In the genomic region with DNA sequence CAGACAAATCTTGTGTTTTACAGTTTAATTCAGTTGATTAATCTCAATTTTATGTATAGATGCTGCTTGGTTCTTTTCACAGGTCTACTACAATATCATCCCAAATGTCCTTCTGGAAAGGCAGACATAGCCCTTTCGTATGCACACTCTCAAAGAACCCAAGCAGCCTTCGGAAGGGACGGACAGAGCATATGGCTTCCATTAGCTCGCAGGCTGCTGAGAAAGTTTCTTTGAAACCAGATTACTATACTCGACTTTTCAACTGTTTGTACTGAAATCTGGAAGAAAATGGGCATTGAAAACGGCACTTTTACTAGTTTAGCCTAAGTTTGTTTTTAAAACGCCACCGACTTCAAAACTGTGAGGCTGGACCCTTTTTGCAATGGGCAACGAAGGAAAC, we compare ENCODE assay signal across 21 mouse cellular contexts.
DNase-seq lines count a peak whose midpoint lies in the region; ATAC-seq lines count a peak whose summit lies in the region.
"Had no signal": no experiment of that assay in that cellular context is flagged by ENCODE, and none has a peak within 500 bp of the region (broad histone marks: within the 10 kb centered on the region; RNA-seq: fewer than 3 reads in every experiment).

No protein-coding gene starts in this region.

- no peak for ATAC-seq in hindbrain, embryonic 13.5 days (ENCODE audit: low FRiP score)
- ATAC-seq in embryonic facial prominence, embryonic 11.5 days (replicated peaks; ENCODE audit: insufficient number of reproducible peaks, low FRiP score, low TSS enrichment, low read depth) = no peak
- no peak for ATAC-seq in limb, embryonic 15.5 days (ENCODE audit: insufficient number of reproducible peaks, low FRiP score, low TSS enrichment, low read depth)
- no peak for ATAC-seq in forebrain, embryonic 15.5 days (replicated peaks)
- ATAC-seq: forebrain, embryonic 13.5 days; inflammation-experienced regulatory T-cells, adult 6 months; liver, postnatal 0 days had no signal

- H3K9me3 ChIP-seq in hindbrain, embryonic 13.5 days = no peaks in the 10 kb centered on the region
- no peaks in the 10 kb centered on the region for H3K9me3 ChIP-seq in hindbrain, embryonic 10.5 days
- H3K9me3 ChIP-seq in embryonic facial prominence, embryonic 11.5 days (replicated peaks; ENCODE audit: control insufficient read depth, low read length) = no peaks in the 10 kb centered on the region
- no peaks in the 10 kb centered on the region for H3K9me3 ChIP-seq in limb, embryonic 15.5 days
- H3K9me3 ChIP-seq in forebrain, embryonic 15.5 days = no peaks in the 10 kb centered on the region
- H3K9me3 ChIP-seq: forebrain, embryonic 13.5 days; heart, embryonic 10.5 days; megakaryocyte, embryonic 14.5 days; neural tube, embryonic 12.5 days had no signal

- no peak overlapping the region for H3K4me3 ChIP-seq in hindbrain, embryonic 13.5 days
- no peak overlapping the region for H3K4me3 ChIP-seq in hindbrain, embryonic 10.5 days
- H3K4me3 ChIP-seq in embryonic facial prominence, embryonic 11.5 days (ENCODE audit: low read depth, low read length) = no peak overlapping the region
- H3K4me3 ChIP-seq in limb, embryonic 15.5 days = no peak overlapping the region
- H3K4me3 ChIP-seq in forebrain, embryonic 15.5 days = no peak overlapping the region
- H3K4me3 ChIP-seq: erythroblast, embryonic 14.5 days; forebrain, embryonic 13.5 days; heart, embryonic 10.5 days; megakaryocyte, embryonic 14.5 days; neural tube, embryonic 12.5 days had no signal

- 81% methylated on average over 9 of the region's 9 CpGs for WGBS in hindbrain, embryonic 13.5 days
- 72% methylated on average over 9 of the region's 9 CpGs for WGBS in hindbrain, embryonic 10.5 days
- WGBS in embryonic facial prominence, embryonic 11.5 days = 24% methylated on average over 9 of the region's 9 CpGs
- WGBS in limb, embryonic 15.5 days = 27% methylated on average over 9 of the region's 9 CpGs
- 82% methylated on average over 9 of the region's 9 CpGs for WGBS in forebrain, embryonic 15.5 days

- no peaks in the 10 kb centered on the region for H3K27me3 ChIP-seq in hindbrain, embryonic 13.5 days
- H3K27me3 ChIP-seq in hindbrain, embryonic 10.5 days (ENCODE audit: insufficient read depth, poor library complexity, severe bottlenecking) = no peaks in the 10 kb centered on the region
- no peaks in the 10 kb centered on the region for H3K27me3 ChIP-seq in embryonic facial prominence, embryonic 11.5 days (ENCODE audit: control insufficient read depth, insufficient read depth, low read length)
- no peaks in the 10 kb centered on the region for H3K27me3 ChIP-seq in limb, embryonic 15.5 days
- no peaks in the 10 kb centered on the region for H3K27me3 ChIP-seq in forebrain, embryonic 15.5 days
- H3K27me3 ChIP-seq: forebrain, embryonic 13.5 days; megakaryocyte, embryonic 14.5 days; neural tube, embryonic 12.5 days had no signal

- DNase-seq in hindbrain, embryonic 10.5 days (ENCODE audit: low spot score) = no peak
- DNase-seq in embryonic facial prominence, embryonic 11.5 days (ENCODE audit: low spot score) = peak; percentile 85
- DNase-seq in hindlimb bud, embryonic 11.5 days (ENCODE audit: extremely low spot score, low read depth, low spot score) = peak; percentile 24
- DNase-seq in kidney, adult 9 months = no peak
- DNase-seq: adrenal gland, postnatal 36 days; cerebellum, adult 9-11 months; kidney, adult 2 months; kidney, postnatal 10 days; liver, postnatal 0 days; lung, postnatal 36 days; midbrain, embryonic 14.5 days had no signal

- H3K9ac ChIP-seq in hindbrain, embryonic 13.5 days = no peak overlapping the region
- no peak overlapping the region for H3K9ac ChIP-seq in embryonic facial prominence, embryonic 11.5 days (replicated peaks; ENCODE audit: low read length)
- H3K9ac ChIP-seq in limb, embryonic 15.5 days = no peak overlapping the region
- H3K9ac ChIP-seq in forebrain, embryonic 15.5 days (replicated peaks) = no peak overlapping the region
- H3K9ac ChIP-seq: forebrain, embryonic 13.5 days; liver, postnatal 0 days; neural tube, embryonic 12.5 days had no signal

- peak overlapping the region; percentile 20; the same call in 1 of the 2 replicates for H3K27ac ChIP-seq in hindbrain, embryonic 13.5 days
- no peak overlapping the region for H3K27ac ChIP-seq in hindbrain, embryonic 10.5 days
- no peak overlapping the region for H3K27ac ChIP-seq in embryonic facial prominence, embryonic 11.5 days (replicated peaks; ENCODE audit: low read depth, low read length)
- H3K27ac ChIP-seq in limb, embryonic 15.5 days = peak overlapping the region; percentile 57; the same call in 1 of the 2 replicates
- no peak overlapping the region for H3K27ac ChIP-seq in forebrain, embryonic 15.5 days (replicated peaks)
- H3K27ac ChIP-seq: forebrain, embryonic 13.5 days; heart, embryonic 10.5 days; neural tube, embryonic 12.5 days had no signal

- H3K36me3 ChIP-seq in hindbrain, embryonic 13.5 days = no peaks in the 10 kb centered on the region
- no peaks in the 10 kb centered on the region for H3K36me3 ChIP-seq in hindbrain, embryonic 10.5 days
- no peaks in the 10 kb centered on the region for H3K36me3 ChIP-seq in embryonic facial prominence, embryonic 11.5 days (replicated peaks; ENCODE audit: control insufficient read depth, insufficient read depth, low read depth, low read length)
- no peaks in the 10 kb centered on the region for H3K36me3 ChIP-seq in limb, embryonic 15.5 days
- H3K36me3 ChIP-seq in forebrain, embryonic 15.5 days = no peaks in the 10 kb centered on the region
- H3K36me3 ChIP-seq: heart, embryonic 10.5 days; neural tube, embryonic 12.5 days had no signal

- no peak overlapping the region for H3K4me2 ChIP-seq in hindbrain, embryonic 13.5 days
- no peak overlapping the region for H3K4me2 ChIP-seq in embryonic facial prominence, embryonic 11.5 days (ENCODE audit: low read depth, low read length)
- no peak overlapping the region for H3K4me2 ChIP-seq in limb, embryonic 15.5 days
- no peak overlapping the region for H3K4me2 ChIP-seq in forebrain, embryonic 15.5 days (replicated peaks)
- H3K4me2 ChIP-seq: forebrain, embryonic 13.5 days; liver, embryonic 11.5 days; neural tube, embryonic 12.5 days had no signal

- peaks cover 33% of the 10 kb centered on the region for H3K4me1 ChIP-seq in hindbrain, embryonic 13.5 days (replicated peaks)
- peaks cover 6% of the 10 kb centered on the region; the same call in 1 of the 2 replicates for H3K4me1 ChIP-seq in hindbrain, embryonic 10.5 days (replicated peaks)
- H3K4me1 ChIP-seq in embryonic facial prominence, embryonic 11.5 days (ENCODE audit: control insufficient read depth, insufficient read depth, low read length) = no peaks in the 10 kb centered on the region; the same call in 1 of the 2 replicates
- H3K4me1 ChIP-seq in limb, embryonic 15.5 days = peaks cover 17% of the 10 kb centered on the region
- peaks cover 38% of the 10 kb centered on the region for H3K4me1 ChIP-seq in forebrain, embryonic 15.5 days
- H3K4me1 ChIP-seq: megakaryocyte, embryonic 14.5 days had no signal

Comparison
In these comparisons a context has a peak if more than half of its experiments do, and no peak if none do; other contexts are left out.
1. H3K27ac ChIP-seq: peak in hindbrain, embryonic 13.5 days (single experiment) and limb, embryonic 15.5 days (single experiment); none in hindbrain, embryonic 10.5 days (single experiment), embryonic facial prominence, embryonic 11.5 days (single experiment) and forebrain, embryonic 15.5 days (single experiment).
2. DNase-seq: peak in embryonic facial prominence, embryonic 11.5 days (single experiment) and hindlimb bud, embryonic 11.5 days (single experiment); none in hindbrain, embryonic 10.5 days (single experiment) and kidney, adult 9 months (single experiment).